Mouse (Mus musculus) heart, embryonic 13.5 days (tissue): Measurements from ENCODE around the gene Samd4b. TPM values are rescaled to one million over a fixed set of nuclear protein-coding genes. Genes with fewer than 3 reads are reported as not detected.

ENCODE experiments used
- microRNA-seq: library from miRNA; unstranded; fragments of <30 nt; microRNA quantifications from one replicate; pipeline ENCODE4, GENCODE M21; 2016
- polyA plus RNA-seq: library from polyadenylated mRNA; unstranded; fragments of >200 nt; fragmentation: Nextera tagmentation; extraction: Ambion mirVana; gene quantifications from 2 replicates; pipeline ENCODE4 v1.2.1, GENCODE M21; 2015

Gene Samd4b
- polyA plus RNA-seq, 1 experiment from 2014 or later: 23.3 TPM

Small RNAs within 50 kb of the gene (microRNA-seq; reads per million reads assigned to microRNA genes)
- 1.0 reads per million for gene Mir7049

Other genes starting within 250 kb of the Samd4b start
- gene Rps16, start 247.5 kb downstream of the Samd4b start, polyA plus RNA-seq: 599 and 651 TPM in 2 replicates
- gene Plekhg2, start 225.5 kb downstream of the Samd4b start, polyA plus RNA-seq: 43.5 and 49.3 TPM in 2 replicates
- 11.9 and 13.6 TPM in 2 replicates for gene Zfp36, start 217.9 kb downstream of the Samd4b start, polyA plus RNA-seq
- 49.9 and 54.2 TPM in 2 replicates for gene Med29, start 205.4 kb downstream of the Samd4b start, polyA plus RNA-seq
- 73.4 and 75.1 TPM in 2 replicates for gene Paf1, start 205.2 kb downstream of the Samd4b start, polyA plus RNA-seq
- gene Gmfg, start 160.7 kb downstream of the Samd4b start, polyA plus RNA-seq: 6.9 and 8.4 TPM in 2 replicates
- 0.94 and 1.1 TPM in 2 replicates for gene Lrfn1, start 146.2 kb downstream of the Samd4b start, polyA plus RNA-seq
- gene Ifnl2, start 87.7 kb downstream of the Samd4b start, polyA plus RNA-seq: not detected in 2 replicates
- gene Ifnl3, start 75.3 kb downstream of the Samd4b start, polyA plus RNA-seq: not detected in 2 replicates
- not detected in 2 replicates for gene Sycn, start 57.3 kb downstream of the Samd4b start, polyA plus RNA-seq
- not detected in 2 replicates for gene Nccrp1, start 50.9 kb downstream of the Samd4b start, polyA plus RNA-seq
- gene Pak4, start within 50 bp of the Samd4b start, polyA plus RNA-seq: 27.9 and 30.5 TPM in 2 replicates
- not detected in 2 replicates for gene Acp7, start 33.2 kb upstream of the Samd4b start, polyA plus RNA-seq
- 4.2 and 4.7 TPM in 2 replicates for gene Fbxo27, start 94.7 kb upstream of the Samd4b start, polyA plus RNA-seq
- gene Fbxo17, start 118.7 kb upstream of the Samd4b start, polyA plus RNA-seq: 10.6 and 11.4 TPM in 2 replicates
- gene Mrps12, start 143.7 kb upstream of the Samd4b start, polyA plus RNA-seq: 108 and 117 TPM in 2 replicates
- gene Sars2, start 143.8 kb upstream of the Samd4b start, polyA plus RNA-seq: 20.2 and 20.4 TPM in 2 replicates
- not detected in 2 replicates for gene Ccer2, start 158.0 kb upstream of the Samd4b start, polyA plus RNA-seq
- gene Sirt2, start 168.6 kb upstream of the Samd4b start, polyA plus RNA-seq: 48.9 and 51.5 TPM in 2 replicates
- 30.5 and 32.7 TPM in 2 replicates for gene Nfkbib, start 169.4 kb upstream of the Samd4b start, polyA plus RNA-seq
- 2.7 and 3.6 TPM in 2 replicates for gene Rinl, start 190.8 kb upstream of the Samd4b start, polyA plus RNA-seq
- 168 TPM in 2 replicates for gene Hnrnpl, start 210.4 kb upstream of the Samd4b start, polyA plus RNA-seq
- gene Ech1, start 227.1 kb upstream of the Samd4b start, polyA plus RNA-seq: 169 and 182 TPM in 2 replicates
- gene Lgals4, start 235.7 kb upstream of the Samd4b start, polyA plus RNA-seq: 4.3 and 5.6 TPM in 2 replicates